Mouse (Mus musculus): ENCODE measurements around the gene Lpin2.

- no peak for TF ChIP-seq POLR2A (IDR thresholded peaks at IDR 0.05; ENCODE audit: borderline replicate concordance, low read depth, low read length)
- TF ChIP-seq CTCF (IDR thresholded peaks at IDR 0.05; ENCODE audit: low read depth, low read length) = no peak
Observed at GRCm38 (mm10) chr17:71248963-71249362, 66.6 kb downstream of the Lpin2 start.
